Mouse (Mus musculus) CH12.LX (cell line): Measurements from ENCODE around the gene Ubxn6. TPM values are rescaled to one million over a fixed set of nuclear protein-coding genes. Genes with fewer than 3 reads are reported as not detected.

Experiments used
- DNase-seq: peaks from one replicate; pipeline ENCODE4 v3.0.0-alpha.2; 2013; ENCODE audit errors: extremely low read depth
- H3K27ac ChIP-seq: 2 replicates; pipeline ENCODE4 v1.5.1; 2012; ENCODE audit warnings: low read depth, mild to moderate bottlenecking, control low read depth, moderate library complexity; ENCODE audit not compliant: insufficient read depth
- H3K27me3 ChIP-seq: replicated peaks from 2 replicates; pipeline ENCODE3; 2012; ENCODE audit warnings: inconsistent platforms
- H3K36me3 ChIP-seq, 2 experiments: replicated peaks in 1 of 2; 2 replicates each; pipeline versions ENCODE3 to v1.6.1; 2012; ENCODE audit warnings: inconsistent platforms in 1 of 2, low read length in 1 of 2, mild to moderate bottlenecking in 1 of 2, mixed read lengths in 1 of 2, moderate library complexity in 1 of 2; ENCODE audit not compliant: control insufficient read depth in 1 of 2, insufficient read depth in 1 of 2
- H3K4me1 ChIP-seq, 2 experiments: 2 replicates each; pipeline ENCODE4 v1.6.1; 2012; ENCODE audit warnings: inconsistent platforms in 1 of 2, moderate library complexity in 1 of 2; ENCODE audit not compliant: insufficient read depth in 2 of 2, control insufficient read depth in 1 of 2
- H3K4me2 ChIP-seq: 2 replicates; pipeline ENCODE4 v1.6.1; 2012; ENCODE audit warnings: low read depth, mild to moderate bottlenecking, control low read depth; ENCODE audit not compliant: poor library complexity, insufficient read depth, severe bottlenecking
- H3K4me3 ChIP-seq, 3 experiments: fragments of 150-350 bp in 1 of 3; sonication (generic) in 1 of 3; replicated peaks in 1 of 3; 2 replicates each; pipeline versions ENCODE3 to v1.5.1; 2011 to 2012; ENCODE audit warnings: low read depth in 2 of 3, low read length in 2 of 3, mild to moderate bottlenecking in 2 of 3, moderate library complexity in 2 of 3, control low read depth in 1 of 3, improper control_type of control experiment in 1 of 3, inconsistent platforms in 1 of 3, mixed read lengths in 1 of 3; ENCODE audit not compliant: poor library complexity in 1 of 3
- H3K79me2 ChIP-seq: replicated peaks from 2 replicates; pipeline ENCODE4 v1.6.1; 2012; ENCODE audit warnings: mild to moderate bottlenecking, moderate library complexity; ENCODE audit not compliant: control insufficient read depth, poor library complexity, insufficient read depth, severe bottlenecking; ENCODE audit errors: extremely low read depth
- H3K9ac ChIP-seq: 2 replicates; pipeline ENCODE4 v1.6.1; 2012; ENCODE audit warnings: low read depth, mild to moderate bottlenecking, control low read depth, moderate library complexity; ENCODE audit not compliant: insufficient read depth
- H3K9me3 ChIP-seq: replicated peaks from 2 replicates; pipeline ENCODE3; 2012; ENCODE audit warnings: low read length, inconsistent platforms, mixed read lengths
- CHD1 ChIP-seq: IDR thresholded peaks from 2 replicates; pipeline ENCODE4 v1.6.1; 2012; ENCODE audit warnings: low read depth, low read length, improper control_type of control experiment, inconsistent platforms
- CHD2 ChIP-seq: IDR thresholded peaks from 2 replicates; pipeline ENCODE4 v1.6.1; 2011; ENCODE audit warnings: low read length, improper control_type of control experiment
- ELF1 ChIP-seq: IDR thresholded peaks from 2 replicates; pipeline ENCODE4 v1.6.1; 2014; ENCODE audit warnings: low read depth, mild to moderate bottlenecking, inconsistent platforms, low read length, improper control_type of control experiment
- EP300 ChIP-seq: IDR thresholded peaks from 2 replicates; pipeline ENCODE4 v1.6.1; 2011; ENCODE audit warnings: low read length, improper control_type of control experiment
- ETS1 ChIP-seq: conservative IDR thresholded peaks from 2 replicates; pipeline ENCODE4 v1.6.1; 2012; ENCODE audit warnings: low read depth, mild to moderate bottlenecking, inconsistent platforms, low read length, improper control_type of control experiment, moderate library complexity
- GABPA ChIP-seq: IDR thresholded peaks from 2 replicates; pipeline ENCODE4 v1.6.1; 2012; ENCODE audit warnings: low read depth, low read length, improper control_type of control experiment, inconsistent platforms; ENCODE audit not compliant: insufficient replicate concordance
- IRF4 ChIP-seq: IDR thresholded peaks from 2 replicates; pipeline ENCODE4 v1.6.1; 2014; ENCODE audit warnings: low read depth, mild to moderate bottlenecking, inconsistent platforms, low read length, improper control_type of control experiment
- JUN ChIP-seq: IDR thresholded peaks from 2 replicates; pipeline ENCODE4 v1.6.1; 2011; ENCODE audit warnings: low read depth, mild to moderate bottlenecking, low read length, improper control_type of control experiment, moderate library complexity; ENCODE audit not compliant: insufficient read depth
- JUND ChIP-seq: conservative IDR thresholded peaks from 2 replicates; pipeline ENCODE4 v1.6.1; 2011; ENCODE audit warnings: low read depth, low read length, improper control_type of control experiment
- KAT2A ChIP-seq: IDR thresholded peaks from 2 replicates; pipeline ENCODE4 v1.6.1; 2012; ENCODE audit warnings: low read length, improper control_type of control experiment, inconsistent platforms; ENCODE audit not compliant: insufficient replicate concordance
- MAFK ChIP-seq: IDR thresholded peaks from 2 replicates; pipeline ENCODE4 v1.6.1; 2011; ENCODE audit warnings: low read length, improper control_type of control experiment; ENCODE audit not compliant: insufficient replicate concordance
- MAX ChIP-seq: IDR thresholded peaks from 2 replicates; pipeline ENCODE4 v1.6.1; 2011; ENCODE audit warnings: low read length, improper control_type of control experiment
- MEF2A ChIP-seq: IDR thresholded peaks from 2 replicates; pipeline ENCODE4 v1.6.1; 2014; ENCODE audit warnings: low read depth, mild to moderate bottlenecking, inconsistent platforms, low read length, improper control_type of control experiment, borderline replicate concordance
- MYC ChIP-seq: IDR thresholded peaks from 2 replicates; pipeline ENCODE4 v1.6.1; 2011; ENCODE audit warnings: low read depth, mild to moderate bottlenecking, improper control_type of control experiment, low read length
- NELFE ChIP-seq: IDR thresholded peaks from 2 replicates; pipeline ENCODE4 v1.6.1; 2011; ENCODE audit warnings: low read depth, low read length, improper control_type of control experiment
- SIN3A ChIP-seq: IDR thresholded peaks from 2 replicates; pipeline ENCODE4 v1.6.1; 2012; ENCODE audit warnings: low read length, improper control_type of control experiment, inconsistent platforms
- TCF12 ChIP-seq: IDR thresholded peaks from 2 replicates; pipeline ENCODE4 v1.6.1; 2014; ENCODE audit warnings: low read depth, mild to moderate bottlenecking, inconsistent platforms, low read length, improper control_type of control experiment
- ZMIZ1 ChIP-seq: IDR thresholded peaks from 2 replicates; pipeline ENCODE4 v1.6.1; 2012; ENCODE audit warnings: low read depth, mild to moderate bottlenecking, inconsistent platforms, low read length, improper control_type of control experiment
- ZNF384 ChIP-seq: IDR thresholded peaks from 2 replicates; pipeline ENCODE4 v1.6.1; 2012; ENCODE audit warnings: low read depth, low read length, improper control_type of control experiment, inconsistent platforms
- dilution Hi-C: fragments of 300-500 bp; cut with MboI; formaldehyde crosslinking; loops from 2 replicates; pipeline ENCODE4 v1.14.3; 2020; ENCODE audit warnings: low sequenced_read_pairs; ENCODE audit not compliant: extremely low pct_unique_long_range_greater_than_20kb, extremely low pct_ligation_motif_present
- in situ Hi-C: fragments of 300-500 bp; cut with MboI; formaldehyde crosslinking; loops from 3 replicates; pipeline ENCODE4 v1.14.3; 2019; ENCODE audit warnings: low sequenced_read_pairs, low pct_ligation_motif_present, low pct_unique_long_range_greater_than_20kb, mixed read lengths
- polyA plus RNA-seq: library from polyadenylated mRNA; unstranded; fragments of >175 nt; gene quantifications from 2 replicates; pipeline ENCODE4 v1.2.1, GENCODE M21; 2012; ENCODE audit warnings: low read depth; ENCODE audit not compliant: insufficient read length
- total RNA-seq, 2 experiments: library from RNA; depleted of rRNA; stranded (reverse); fragments of 300-350 nt in 1 of 2; fragments of >200 nt in 1 of 2; gene quantifications; 2 replicates each; pipeline ENCODE4 v1.2.3; 2012 to 2014

Gene Ubxn6
- total and polyA plus RNA-seq, 3 experiments: 24.6 to 29.1 (median 26.8) TPM

GRCm38 (mm10) chr17:56119431-56119830 lies 44.6 kb upstream of the Ubxn6 start:
- Histone ChIP-seq H3K4me2 (no peak overlapping the region), H3K4me3 (no peak overlapping the region), H3K9me3 (peaks cover 20% of the 10 kb centered on the region), H3K79me2 (no peaks in the 10 kb centered on the region), H3K27ac (no peak overlapping the region), H3K9ac (no peak overlapping the region), H3K4me1 (0 out of 4 replicates have a peak, but pooled peaks cover 0 to 2% of the 10 kb centered on the region in 2 experiments), H3K36me3 (peaks cover 0 to 10% of the 10 kb centered on the region in 2 experiments), H3K27me3 (peaks cover 24% of the 10 kb centered on the region)
- in situ Hi-C loops: loop anchor here (5.0 kb wide), 1 partner anchor 37 kb away; no protein-coding TSS in a partner anchor
- no peak for DNase-seq
- dilution Hi-C loops: no loop called here
- TF ChIP-seq MEF2A (no peak), JUN (no peak), MAFK (no peak), MYC (no peak), SIN3A (no peak), IRF4 (no peak), TCF12 (no peak), CHD1 (no peak)

DNA sequence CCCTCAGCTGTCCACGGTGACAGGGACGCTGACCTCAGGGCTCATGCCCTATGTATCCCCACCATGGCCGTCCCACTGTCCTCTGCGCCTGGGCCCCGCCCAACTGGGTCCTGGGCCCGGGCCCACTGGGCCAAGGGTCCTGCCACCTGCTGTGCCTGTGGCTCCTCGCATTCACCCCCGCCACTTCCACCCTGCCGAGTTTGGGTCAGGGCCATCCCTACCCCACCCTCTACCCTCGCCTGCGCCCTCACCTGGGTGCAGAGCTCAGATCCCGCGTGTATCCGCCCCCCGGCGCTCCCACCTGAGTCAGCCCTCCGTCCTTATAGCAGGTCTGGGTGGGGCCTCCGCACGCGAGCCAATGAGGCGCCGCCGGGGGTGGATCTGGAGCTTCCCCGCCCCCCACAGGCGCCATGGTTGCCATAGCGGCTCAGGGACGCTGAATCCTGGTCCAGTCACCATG lies 42.5 kb upstream of the Ubxn6 start, which contains the start of gene Plin5:
Gene Plin5, minus strand, starts transcription at position 346 of the 460 bp plus-strand sequence.
- Histone ChIP-seq H3K4me1 (0 out of 4 replicates have a peak, but pooled peaks cover 0 to 2% of the 10 kb centered on the region in 2 experiments), H3K36me3 (peaks cover 0 to 4% of the 10 kb centered on the region in 2 experiments), H3K9me3 (peaks cover 2% of the 10 kb centered on the region), H3K4me3 (no peak within 1 kb of the TSS), H3K4me2 (no peak within 1 kb of the TSS), H3K79me2 (no peaks in the 10 kb centered on the region), H3K9ac (no peak within 1 kb of the TSS), H3K27ac (no peak within 1 kb of the TSS), H3K27me3 (peaks cover 24% of the 10 kb centered on the region)
- dilution Hi-C loops (no loop called here), in situ Hi-C loops (loop anchor here (5.0 kb wide), 1 partner anchor 35 kb away; no protein-coding TSS in a partner anchor)
- TF ChIP-seq GABPA (no peak), ELF1 (no peak), JUN (no peak), JUND (no peak), KAT2A (no peak), ZNF384 (no peak), ZMIZ1 (no peak), CHD2 (no peak; the same call in 1 of the 2 replicates), MAX (no peak), TCF12 (no peak), ETS1 (no peak), NELFE (no peak), EP300 (no peak)
- DNase-seq: no peak
